Mouse (Mus musculus): Measurements from ENCODE around the gene Macf1.
A peak's percentile ranks its signal among the peaks of the same experiment; 100 is the strongest.
"Not testable (repeated sequence)": the region's sequence is repeated elsewhere in the genome, so short reads cannot be mapped to it uniquely, and the experiment has no call there.

Gene Macf1

GRCm38 (mm10) chr4:123543691-123544090 lies 140.5 kb downstream of the Macf1 start:
- DNase-seq (ENCODE audit: low spot score) = no peak

DNA sequence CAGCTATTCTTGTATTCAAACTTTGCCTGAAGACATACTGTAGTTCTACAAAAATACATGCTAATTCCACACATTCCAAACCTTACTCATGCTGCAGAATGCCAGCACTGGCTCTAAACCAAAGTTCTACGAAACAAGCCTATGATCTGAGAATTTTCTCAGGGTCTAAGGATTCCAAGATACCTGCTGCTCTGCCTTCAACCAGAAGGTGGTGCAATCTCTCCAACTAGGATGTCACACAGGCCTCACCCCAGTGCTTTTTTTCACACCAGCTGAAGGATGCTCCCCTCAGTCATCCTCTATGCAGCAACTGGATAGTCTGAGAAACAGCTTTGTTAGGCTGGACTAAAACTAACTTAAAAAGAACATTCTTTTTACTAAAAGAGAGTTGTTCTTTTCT lies 148.9 kb downstream of the Macf1 start:
- peak; percentile 77 for DNase-seq (ENCODE audit: low spot score)

GRCm38 (mm10) chr4:123532001-123532400 lies 152.2 kb downstream of the Macf1 start:
- DNase-seq (ENCODE audit: low spot score) = no peak

- DNase-seq (ENCODE audit: low spot score) = no peak
Observed at GRCm38 (mm10) chr4:123530976-123531375, 153.2 kb downstream of the Macf1 start.

- DNase-seq (ENCODE audit: low spot score) = peak; percentile 46
Observed at GRCm38 (mm10) chr4:123529230-123529629, 154.9 kb downstream of the Macf1 start.

DNA sequence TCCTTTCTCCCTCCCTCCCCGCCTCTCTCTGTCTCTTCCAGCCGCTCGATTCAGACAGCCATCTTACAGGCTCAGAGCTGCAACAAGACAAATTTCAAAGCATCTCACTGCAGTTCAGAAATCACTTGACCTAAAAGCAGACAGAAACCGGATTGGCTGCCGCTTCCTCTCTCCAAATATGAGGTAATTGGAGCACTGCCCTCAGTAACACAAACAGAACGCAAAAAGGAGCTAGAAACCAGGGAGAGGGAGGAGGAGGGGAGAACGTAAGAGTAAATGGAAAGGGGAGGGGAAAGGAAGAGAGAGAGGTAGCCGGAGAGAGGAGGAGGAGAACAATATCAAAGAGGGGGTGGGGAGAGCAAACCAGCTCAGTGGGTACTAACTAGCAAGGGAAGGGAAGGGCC lies 156.6 kb downstream of the Macf1 start:
- peak; percentile 55 for DNase-seq (ENCODE audit: low spot score)

GRCm38 (mm10) chr4:123526779-123527280 lies 157.3 kb downstream of the Macf1 start:
- no peak for DNase-seq (ENCODE audit: low spot score)

- no peak for DNase-seq (ENCODE audit: low spot score)
Observed at GRCm38 (mm10) chr4:123524746-123525145, 159.4 kb downstream of the Macf1 start.

DNA sequence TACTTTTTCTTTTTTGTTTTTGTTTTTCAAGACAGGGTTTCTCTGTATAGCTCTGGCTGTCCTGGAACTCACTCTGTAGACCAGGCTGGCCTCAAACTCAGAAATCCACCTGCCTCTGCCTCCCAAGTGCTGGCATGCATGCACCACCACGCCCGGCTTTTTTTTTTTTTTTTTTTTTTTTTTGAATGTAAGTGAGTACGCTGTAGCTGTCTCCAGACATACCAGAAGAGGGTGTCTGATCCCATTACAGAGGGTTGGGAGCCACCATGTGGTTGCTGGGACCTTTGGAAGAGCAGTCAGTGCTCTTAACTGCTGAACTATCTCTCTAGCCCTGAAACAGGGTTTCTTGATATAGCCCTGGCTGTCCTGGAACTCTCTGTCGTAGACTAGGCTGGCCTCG lies 164.0 kb downstream of the Macf1 start:
- DNase-seq (ENCODE audit: low spot score) = not testable (repeated sequence)

DNA sequence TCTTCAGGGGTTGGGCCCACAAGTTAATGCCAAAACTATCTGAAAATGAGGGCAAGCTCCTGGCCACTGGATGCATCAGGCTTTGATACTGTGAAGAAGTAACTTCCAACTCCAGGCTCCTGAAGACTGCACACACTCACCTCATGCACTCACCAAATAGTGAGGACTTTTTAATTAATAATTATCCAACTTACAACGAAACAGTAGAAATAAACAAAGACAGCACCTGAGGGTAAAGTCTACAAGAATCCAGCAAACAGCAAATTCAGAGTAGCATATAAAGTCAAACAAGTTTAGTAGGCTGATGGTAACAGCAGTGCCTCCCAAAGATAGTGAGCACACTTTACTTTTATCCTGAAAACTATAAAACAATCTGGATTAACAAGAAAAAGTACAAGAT lies 168.5 kb downstream of the Macf1 start:
- DNase-seq (ENCODE audit: low spot score) = no peak

- no peak for DNase-seq (ENCODE audit: low spot score)
Observed at GRCm38 (mm10) chr4:123510201-123510600, 174.0 kb downstream of the Macf1 start.

DNA sequence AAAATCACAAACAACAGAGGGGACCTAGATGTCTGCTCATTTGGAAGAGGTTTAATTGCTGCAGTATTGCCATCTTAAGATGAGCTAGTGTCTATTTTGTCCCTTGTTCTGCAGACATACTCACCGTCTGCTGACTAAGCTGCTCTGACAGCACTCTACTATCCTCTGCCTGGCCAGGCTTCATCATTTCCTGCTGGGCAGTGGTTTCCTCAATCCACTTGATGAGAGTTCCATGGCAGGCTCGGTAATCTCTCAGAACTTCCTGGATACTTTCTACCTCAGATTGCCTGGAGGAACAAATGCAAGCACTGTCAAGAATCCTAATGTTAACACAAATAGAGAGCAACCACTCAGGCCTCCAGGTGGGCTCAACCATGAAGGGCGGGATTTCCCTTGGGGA lies 195.1 kb downstream of the Macf1 start:
- no peak for DNase-seq (ENCODE audit: low spot score)

DNA sequence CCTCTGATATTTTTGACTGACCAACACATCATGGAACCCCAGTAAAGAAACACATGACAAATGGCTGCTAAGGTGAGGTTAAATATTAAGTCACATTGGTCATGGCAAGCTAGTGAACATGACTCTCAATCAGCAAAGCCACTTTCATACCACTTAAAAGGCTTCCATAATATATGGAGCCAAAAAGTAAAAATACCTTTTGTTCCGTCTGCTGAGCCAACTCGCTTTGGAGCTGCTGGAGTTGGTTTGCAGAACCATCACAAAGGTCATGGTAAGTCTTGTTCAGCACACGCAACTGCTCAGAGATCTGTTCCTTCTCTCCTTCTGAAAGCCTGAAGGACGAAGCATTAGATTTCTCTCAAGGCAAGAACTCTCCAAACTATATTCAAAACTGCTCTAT lies 204.2 kb downstream of the Macf1 start:
- DNase-seq (ENCODE audit: low spot score) = no peak

DNA sequence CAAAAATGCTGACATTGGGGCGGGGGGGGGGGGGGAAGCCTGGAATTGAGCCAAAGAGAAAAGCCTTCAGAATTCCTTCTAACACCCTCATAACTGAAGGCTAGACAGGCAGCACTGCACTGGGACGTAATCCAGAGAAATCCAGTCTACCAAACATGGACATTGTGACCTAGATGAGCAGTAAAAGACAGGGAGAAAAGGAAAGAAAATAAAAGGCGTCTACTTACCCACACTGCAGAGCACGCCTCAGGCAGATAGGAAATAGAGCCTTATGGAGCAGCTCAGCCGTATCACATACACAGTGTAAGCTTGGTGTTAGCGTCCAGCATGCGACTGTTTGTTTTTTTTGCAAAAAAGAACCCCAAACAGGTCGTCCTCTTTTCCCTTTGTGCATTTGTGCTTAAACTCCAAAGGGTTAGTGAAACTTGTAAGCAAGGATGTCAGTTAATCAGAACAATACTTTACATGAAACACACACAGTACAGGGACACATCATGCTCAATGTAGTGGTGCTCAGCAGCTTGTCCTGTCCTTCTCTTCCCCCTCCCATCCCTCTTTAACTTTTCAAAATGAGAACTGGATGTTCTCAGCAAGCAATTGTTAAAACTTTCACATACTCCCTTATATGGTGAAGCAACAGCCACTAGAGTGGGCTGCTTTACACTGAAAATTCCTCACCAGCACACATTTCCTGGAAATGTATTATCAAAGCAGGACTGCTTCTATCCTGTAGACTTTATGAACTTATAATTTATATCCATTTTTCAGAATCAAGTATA lies 205.3 kb downstream of the Macf1 start:
- DNase-seq (ENCODE audit: low spot score) = no peak

- DNase-seq (ENCODE audit: low spot score) = no peak
Observed at GRCm38 (mm10) chr4:123465799-123466198, 218.4 kb downstream of the Macf1 start.

- no peak for DNase-seq (ENCODE audit: low spot score)
Observed at GRCm38 (mm10) chr4:123460595-123461272, 223.4 kb downstream of the Macf1 start.

GRCm38 (mm10) chr4:123454871-123455640 lies 229.1 kb downstream of the Macf1 start:
- DNase-seq (ENCODE audit: low spot score) = no peak

GRCm38 (mm10) chr4:123453729-123454128 lies 230.4 kb downstream of the Macf1 start:
- no peak for DNase-seq (ENCODE audit: low spot score)

DNA sequence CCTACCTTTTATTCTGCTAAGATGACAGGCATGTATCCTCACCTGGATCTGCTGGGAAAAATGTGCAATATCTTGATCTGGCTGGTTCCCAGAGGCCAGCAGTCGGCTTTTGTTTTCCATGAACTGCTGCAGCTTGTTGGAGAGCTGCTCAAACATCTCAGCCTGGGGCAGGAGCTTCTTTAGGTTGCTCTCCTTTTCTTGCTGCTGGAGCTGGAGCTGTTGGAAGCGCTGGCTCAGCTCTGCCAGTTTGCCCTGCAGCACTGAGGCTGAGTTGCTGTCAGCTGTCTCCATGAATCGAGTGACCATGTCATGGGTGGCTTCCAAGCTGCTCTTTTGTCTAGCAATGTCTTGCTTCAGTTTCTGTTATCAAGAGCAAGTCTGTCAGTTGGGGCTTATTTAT lies 232.2 kb downstream of the Macf1 start:
- no peak for DNase-seq (ENCODE audit: low spot score)

- DNase-seq (ENCODE audit: low spot score) = no peak
Observed at GRCm38 (mm10) chr4:123449304-123449703, 234.9 kb downstream of the Macf1 start.

DNA sequence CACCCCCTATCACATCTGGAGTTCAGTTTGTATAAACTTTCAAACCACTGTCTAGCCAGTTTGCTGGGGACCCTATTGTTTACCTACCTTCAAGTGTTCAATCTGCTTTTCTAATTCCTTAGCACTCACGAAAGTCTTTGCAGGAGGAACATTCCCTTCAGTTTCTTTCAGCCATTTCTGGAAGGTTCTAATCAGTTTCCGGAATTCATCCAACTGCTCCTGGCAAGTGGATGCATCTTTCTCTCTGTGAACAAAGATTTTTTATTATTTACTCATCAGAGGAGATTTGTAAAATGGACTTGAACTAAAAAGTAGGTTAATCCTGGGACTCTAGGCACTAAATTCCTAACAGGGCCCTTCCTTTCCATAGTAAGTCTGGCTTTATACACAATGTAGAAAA lies 236.1 kb downstream of the Macf1 start:
- DNase-seq (ENCODE audit: low spot score) = no peak

DNA sequence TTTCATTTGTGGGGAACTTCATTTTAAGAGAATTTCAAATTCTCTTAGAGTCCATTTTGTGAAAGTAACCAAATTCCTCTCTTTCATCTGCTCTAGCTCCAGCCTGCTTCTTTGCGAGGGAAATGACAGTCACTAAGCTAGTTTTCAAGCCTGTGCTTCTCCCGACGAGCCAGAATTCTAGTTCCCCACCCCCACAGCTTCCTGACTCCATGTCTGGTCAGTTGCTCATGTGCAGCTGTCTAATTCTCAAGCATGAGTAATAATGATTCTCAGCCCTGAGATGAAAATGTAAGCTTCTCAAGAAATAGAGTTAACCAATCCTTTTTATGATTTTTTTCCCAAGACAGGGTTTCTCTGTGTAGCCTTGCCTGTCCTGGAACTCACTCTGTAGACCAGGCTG lies 236.9 kb downstream of the Macf1 start:
- no peak for DNase-seq (ENCODE audit: low spot score)

DNA sequence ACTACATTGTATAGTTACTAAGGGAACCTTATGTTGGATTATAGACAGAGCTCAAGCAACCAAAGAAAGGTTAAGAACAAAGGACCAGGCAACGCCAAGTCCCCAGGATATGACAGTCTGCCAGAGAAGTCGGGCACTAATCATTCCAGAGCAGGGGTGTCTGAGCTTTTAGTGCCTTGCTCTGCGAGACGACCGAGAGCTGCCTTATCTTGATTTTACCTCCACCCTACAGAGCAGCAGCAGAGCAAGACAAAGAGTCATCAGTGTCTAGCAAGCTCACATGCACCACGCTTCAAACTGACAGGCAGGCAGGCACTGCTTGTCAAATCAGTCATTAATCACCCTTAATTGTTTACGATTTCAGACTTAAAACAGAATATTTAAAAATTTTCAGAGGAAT lies 237.4 kb downstream of the Macf1 start:
- DNase-seq (ENCODE audit: low spot score) = no peak

All from layer of hippocampus, adult 11-12 months (tissue).